Mouse (Mus musculus): Measurements from ENCODE around the gene Nqo1.

Gene Nqo1

DNA sequence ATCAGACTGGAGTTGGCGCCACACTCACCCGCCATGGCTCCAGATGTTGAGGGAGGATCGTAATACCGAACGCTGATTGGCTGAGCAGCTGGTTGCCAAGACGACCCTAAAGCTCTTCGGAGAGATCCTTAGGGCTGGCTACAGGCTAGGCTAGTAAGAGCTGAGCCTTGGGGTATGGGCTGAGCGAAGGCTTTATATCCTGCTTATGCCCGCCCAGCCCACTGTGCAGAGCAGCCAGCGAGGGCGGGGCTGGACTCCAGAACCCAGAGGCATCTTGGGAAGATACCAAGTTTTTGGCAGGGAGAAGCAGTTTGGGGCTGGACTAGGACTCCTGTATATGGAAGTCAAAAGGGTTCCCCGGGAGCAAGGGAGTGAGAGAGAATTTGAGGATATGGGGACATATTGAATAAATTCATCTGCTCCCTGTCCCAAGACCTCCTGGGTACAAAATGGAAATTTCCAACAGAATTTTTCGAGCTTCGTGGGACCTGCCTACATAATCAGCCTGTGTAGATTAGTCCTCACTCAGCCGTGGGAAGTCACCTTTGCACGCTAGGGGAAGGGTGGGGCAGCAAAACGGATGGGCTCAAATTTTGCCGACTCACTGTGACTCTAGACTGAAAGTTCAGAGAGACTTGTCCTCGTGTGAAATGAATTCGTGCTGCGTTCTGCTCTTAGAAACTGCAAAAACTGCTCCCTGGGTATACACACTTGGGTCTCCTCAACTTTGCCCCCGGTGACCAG, at the start of gene Nqo1:
Gene Nqo1, minus strand, starts transcription at position 169 of the 744 bp plus-strand sequence.
- peak; percentile 74 for DNase-seq

DNA sequence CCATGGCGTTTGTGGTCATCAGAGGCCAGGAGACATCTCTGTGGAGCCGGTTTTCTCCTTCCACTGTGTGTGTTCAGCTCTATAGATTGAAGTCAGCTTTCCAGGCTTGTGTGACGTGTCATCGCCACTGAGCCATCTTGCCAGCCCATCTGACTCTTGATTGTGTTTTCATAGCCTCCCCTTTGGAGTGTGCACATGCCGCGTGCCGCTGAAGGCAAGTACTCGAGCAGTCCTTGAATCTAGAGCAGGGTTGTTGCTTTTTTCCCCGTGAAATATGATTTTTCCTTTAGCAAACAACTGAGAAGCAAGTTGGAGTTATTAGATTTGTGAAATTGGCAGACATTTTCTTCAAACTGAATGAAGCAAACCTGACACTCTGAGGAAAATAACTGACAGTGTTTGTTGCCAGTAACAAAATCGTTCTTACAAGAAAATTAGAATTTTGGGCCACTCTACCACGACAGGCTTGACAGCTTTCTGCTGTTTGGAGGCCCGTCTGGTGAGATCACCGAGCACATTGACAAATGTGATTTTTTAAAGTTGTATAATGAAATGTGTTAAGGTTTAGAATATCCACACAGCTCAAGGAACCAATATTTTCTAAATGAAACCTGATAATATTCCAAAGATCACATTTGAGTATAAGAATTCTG, 48.5 kb upstream of the Nqo1 start:
- DNase-seq: no peak

GRCm38 (mm10) chr8:107449655-107450054, 46.6 kb upstream of the Nqo1 start:
- DNase-seq: no peak

GRCm38 (mm10) chr8:107449130-107449529, 46.1 kb upstream of the Nqo1 start:
- no peak for DNase-seq

DNA sequence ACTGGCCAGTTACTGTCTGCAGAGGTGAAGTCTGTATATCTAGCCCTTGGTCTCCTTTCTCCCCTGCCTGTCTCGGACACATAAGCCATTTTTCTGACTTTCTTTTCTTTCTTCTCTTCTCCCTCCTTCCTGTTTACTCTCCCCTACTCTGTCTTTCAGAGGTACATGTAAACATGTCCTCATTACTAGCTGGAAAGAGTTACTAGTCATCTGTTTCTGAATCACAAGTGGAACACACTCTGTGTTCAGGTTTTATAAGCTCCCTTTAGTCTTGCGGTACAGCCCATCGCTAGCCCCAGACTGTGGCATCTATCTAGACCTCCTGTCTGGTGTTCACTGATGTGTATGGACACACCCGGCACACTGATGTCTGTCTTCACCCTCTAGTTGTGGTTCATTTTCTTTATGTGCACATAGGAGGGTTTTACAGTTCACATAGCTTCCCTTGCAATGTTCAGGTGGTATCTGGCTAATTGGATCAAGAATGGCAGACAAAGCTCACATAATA, 45.4 kb upstream of the Nqo1 start:
- DNase-seq: no peak

DNA sequence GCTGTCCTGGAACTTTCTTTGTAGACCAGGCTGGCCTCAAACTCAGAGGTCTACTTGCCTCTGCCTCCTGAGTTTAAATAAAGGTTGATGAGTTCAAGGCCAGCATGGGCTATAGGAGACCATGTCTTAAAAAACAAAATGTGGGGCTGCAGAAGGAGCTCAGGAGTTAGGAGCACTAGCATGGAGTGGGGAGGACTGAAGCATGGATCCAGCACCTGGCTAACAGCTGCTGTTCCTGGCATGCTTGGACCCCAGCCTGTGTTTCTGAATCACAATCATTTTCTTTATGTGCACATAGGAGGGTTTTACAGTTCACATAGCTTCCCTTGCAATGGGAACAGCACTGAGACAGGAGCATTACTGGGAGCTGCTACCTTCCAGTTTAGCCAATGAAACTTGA, 44.7 kb upstream of the Nqo1 start:
- no peak for DNase-seq

GRCm38 (mm10) chr8:107444626-107445025, 41.6 kb upstream of the Nqo1 start:
- DNase-seq: no peak

GRCm38 (mm10) chr8:107439880-107440625, 37.0 kb upstream of the Nqo1 start:
- DNase-seq: no peak

DNA sequence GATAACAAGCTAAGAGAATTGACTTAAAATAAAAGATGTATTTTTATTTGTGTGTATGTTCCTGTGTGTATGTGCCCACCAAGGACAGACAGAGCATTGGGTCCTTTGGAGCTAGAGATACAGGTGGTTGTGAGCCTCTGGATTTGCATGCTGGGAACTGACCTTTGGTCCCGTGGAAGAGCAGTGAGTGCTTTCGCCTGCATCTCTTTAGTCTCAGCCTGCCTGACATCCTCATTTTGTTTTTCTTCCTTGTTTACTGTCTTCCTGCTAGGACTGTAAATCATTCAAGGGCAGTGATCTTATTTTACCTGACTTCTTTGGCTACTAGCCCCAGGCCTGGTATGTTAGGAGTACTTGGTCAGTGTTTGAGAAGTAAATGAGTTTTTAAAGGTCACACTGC, 34.7 kb upstream of the Nqo1 start:
- DNase-seq: no peak

GRCm38 (mm10) chr8:107436841-107437421, 33.9 kb upstream of the Nqo1 start:
- no peak for DNase-seq

DNA sequence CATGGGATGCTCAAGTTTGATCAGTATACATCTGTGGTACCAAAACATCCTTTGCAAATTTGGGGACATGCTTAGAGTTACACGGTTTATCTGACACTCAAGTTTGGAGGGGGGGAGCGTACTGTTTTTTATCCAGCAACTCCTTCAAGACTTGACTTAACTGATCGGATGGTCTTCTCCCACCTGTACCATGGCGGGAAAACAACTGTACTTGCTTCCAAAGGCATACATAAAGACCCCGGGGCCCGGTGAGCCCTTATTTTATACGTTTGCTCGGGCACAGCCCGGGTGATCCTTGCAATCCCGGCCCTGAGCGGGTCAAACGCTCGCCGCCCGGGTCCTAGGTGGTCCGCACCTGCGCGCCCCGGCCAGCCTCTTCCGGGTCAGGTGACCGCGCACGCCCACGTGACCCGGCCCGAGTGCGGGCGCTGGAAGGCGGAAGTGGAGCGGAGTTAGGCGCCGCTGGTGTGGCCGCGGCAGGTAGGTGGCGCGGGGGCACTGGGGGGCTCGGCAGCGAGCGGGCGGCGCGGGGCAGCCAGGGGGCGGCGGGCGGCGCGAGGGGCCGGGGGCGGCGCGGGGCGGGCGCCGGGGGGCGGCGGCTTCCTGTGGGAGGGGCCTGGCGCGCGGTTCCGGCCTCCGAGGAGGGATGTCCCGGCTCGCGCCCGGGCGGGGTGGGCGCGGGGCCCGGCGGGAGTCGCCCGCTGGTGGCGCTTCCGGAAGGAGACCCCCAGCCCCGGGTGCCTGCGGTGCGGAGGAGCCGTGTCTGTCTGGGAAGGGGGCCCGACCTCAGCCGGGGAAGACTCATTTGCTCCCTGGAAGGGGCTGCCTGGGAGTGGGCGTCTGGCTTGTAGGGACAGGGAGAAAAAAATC, 33.2 kb upstream of the Nqo1 start, which contains the start of gene Wwp2:
Gene Wwp2, plus strand, starts transcription at position 404 of the 870 bp plus-strand sequence.
- peak; percentile 87 to 88 for DNase-seq

DNA sequence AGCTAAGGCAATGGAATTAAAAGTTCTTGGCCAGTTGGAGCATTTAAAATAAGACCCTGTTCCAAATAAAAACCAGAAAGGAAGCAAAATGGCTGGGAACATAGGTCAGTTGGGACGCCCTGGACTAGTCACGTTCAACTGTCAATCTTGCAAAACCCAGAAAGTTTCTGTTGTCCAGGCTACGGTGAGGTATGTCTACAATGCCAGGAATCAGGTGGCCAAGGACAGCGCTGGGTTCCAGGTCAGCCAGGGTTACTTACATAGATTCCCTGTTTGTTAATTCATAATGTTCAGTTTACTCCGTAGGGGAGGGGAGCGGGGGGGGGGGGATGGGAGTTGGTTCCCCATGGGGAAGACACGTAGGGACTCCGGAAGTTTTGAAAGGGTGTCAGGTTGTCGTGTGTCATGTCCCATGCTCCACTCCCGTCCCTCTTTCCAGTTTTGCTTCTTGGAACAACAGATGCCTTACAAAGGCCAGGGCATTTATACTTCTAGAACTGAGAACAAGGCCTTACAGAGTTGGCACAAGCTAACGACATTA, 32.5 kb upstream of the Nqo1 start:
- DNase-seq: no peak

DNA sequence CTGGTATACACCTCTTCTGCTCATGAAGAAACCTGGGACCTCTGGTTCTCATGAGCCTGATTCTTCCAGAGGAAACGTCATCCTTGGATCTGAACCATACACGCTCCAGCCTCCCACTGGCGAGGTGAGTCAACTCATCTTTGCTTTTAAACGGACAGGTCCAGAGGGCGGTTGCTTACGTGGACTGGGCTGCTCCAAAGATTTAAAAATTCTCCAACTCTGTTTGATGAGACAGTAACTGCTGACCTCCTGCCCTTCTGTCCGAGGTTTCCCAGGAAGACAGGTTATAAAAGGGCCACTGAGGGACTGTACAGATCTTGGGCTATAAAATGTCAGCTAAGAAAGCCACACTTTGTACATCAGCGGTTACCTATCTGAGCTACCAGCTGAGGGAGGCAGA, 27.8 kb upstream of the Nqo1 start:
- DNase-seq: no peak

GRCm38 (mm10) chr8:107425230-107425597, 22.2 kb upstream of the Nqo1 start:
- no peak for DNase-seq

DNA sequence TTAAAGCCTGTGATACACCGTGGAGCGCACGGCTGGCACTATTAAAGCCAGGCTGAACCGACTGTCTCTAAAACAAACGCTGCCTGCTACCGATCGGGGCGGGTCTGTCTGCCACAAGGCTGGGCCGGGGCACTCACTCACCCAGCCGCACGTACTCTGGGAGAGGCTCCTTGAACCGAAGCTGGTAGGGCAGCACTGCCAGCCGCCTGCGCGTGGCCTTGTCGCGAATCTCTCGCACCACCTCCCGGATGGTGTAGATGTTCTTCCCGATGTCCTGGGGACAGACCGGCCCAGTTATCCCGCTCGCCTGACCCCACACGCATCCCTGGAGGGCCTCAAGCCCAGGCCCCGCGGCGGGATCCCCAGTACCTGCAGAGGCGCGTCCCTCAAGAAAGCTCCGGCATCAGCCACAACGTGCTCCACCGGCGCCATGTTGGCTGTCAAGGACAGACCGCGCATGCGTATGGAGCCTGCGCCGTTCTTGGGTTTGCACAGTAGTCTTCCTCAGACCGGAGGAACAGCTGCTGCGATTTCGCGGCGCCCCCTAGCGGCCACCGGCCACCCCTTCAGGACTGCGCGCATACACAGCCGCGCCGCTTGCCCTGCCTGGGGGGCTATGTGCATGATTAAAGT, 21.7 kb upstream of the Nqo1 start, which contains the start of gene Nob1:
Gene Nob1, minus strand, starts transcription at position 455 of the 633 bp plus-strand sequence.
- DNase-seq: peak; percentile 99

DNA sequence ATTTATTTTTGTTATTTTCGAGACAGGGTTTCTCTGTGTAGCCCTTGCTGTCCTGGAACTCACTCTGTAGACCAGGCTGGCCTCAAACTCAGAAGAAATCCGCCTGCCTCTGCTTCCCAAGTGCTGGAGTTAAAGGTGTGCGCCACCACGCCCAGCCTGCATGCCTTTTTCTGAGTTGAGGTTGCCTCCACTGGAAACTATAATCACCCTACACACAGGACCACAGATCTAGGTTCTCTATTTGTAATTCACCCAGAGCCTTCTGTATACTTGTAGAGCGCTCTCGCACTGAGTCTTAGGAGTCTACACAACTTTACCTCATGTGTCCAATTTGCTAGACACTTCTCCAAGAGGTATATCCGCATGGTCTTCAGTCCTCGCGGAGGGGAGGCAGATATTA, 21.2 kb upstream of the Nqo1 start:
- no peak for DNase-seq

- no peak for DNase-seq
Observed at GRCm38 (mm10) chr8:107417001-107417400, 14.0 kb upstream of the Nqo1 start.

GRCm38 (mm10) chr8:107413881-107414280, 10.9 kb upstream of the Nqo1 start:
- no peak for DNase-seq

- no peak for DNase-seq
Observed at GRCm38 (mm10) chr8:107412552-107412951, 9.5 kb upstream of the Nqo1 start.

DNA sequence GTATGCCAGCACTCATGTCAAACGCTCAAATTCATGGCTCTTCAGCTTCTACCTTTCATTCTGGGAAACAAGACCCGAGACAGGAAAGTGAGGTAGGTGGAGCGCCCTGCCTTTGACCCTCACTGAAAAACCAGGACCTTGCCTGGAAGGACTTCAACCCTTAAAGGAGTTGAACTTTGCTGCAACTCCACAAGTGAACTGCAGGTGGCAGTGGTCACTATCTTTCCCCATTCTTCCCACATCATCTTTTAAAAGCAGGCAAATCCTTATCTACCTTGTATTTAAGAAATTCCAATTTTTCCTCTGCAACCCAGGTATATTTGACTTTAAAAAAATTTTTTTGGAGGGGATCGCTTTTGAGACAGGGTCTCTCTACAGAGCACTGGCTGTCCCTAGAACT, 8.4 kb upstream of the Nqo1 start:
- peak; percentile 33 to 35 for DNase-seq

GRCm38 (mm10) chr8:107405935-107406334, 2.9 kb upstream of the Nqo1 start:
- no peak for DNase-seq

All from cerebellum, postnatal 10 days (tissue).